Mouse (Mus musculus) B cell, adult 62 days (primary cell): ENCODE data around the gene Gm20905. TPM values are rescaled to one million over a fixed set of nuclear protein-coding genes. Genes with fewer than 3 reads are reported as not detected.

Experiments used
- total RNA-seq: library from RNA; stranded (reverse); gene quantifications from 4 replicates; pipeline ENCODE4 v1.2.4, GENCODE M21; 2023

The Gm20905 gene
- total RNA-seq = not detected in 4 replicates

GRCm38 (mm10) chrY:37259503-37259902 lies at the start of gene Gm20905:
Gene Gm20905 (minus strand): TSS chrY:37259603.

